Mouse (Mus musculus): ENCODE measurements around the gene Cp. TPM values are rescaled to one million over a fixed set of nuclear protein-coding genes. Genes with fewer than 3 reads are reported as not detected.

The Cp gene
- polyA plus RNA-seq, 1 experiment from 2014 or later, result 1.4 TPM

GRCm38 (mm10) chr3:19992388-19992787 lies 35.5 kb downstream of the Cp start:
- TF ChIP-seq EP300 (optimal IDR thresholded peaks at IDR 0.05) (no peak), CTCF (IDR thresholded peaks at IDR 0.05; ENCODE audit: low read depth) (no peak)
- WGBS, result 76% methylated on average over 4 of the region's 4 CpGs

GRCm38 (mm10) chr3:19999551-19999950 lies 42.7 kb downstream of the Cp start:
- ATAC-seq (ENCODE audit: low FRiP score, low TSS enrichment), result no peak
- Histone ChIP-seq H3K4me3 (ENCODE audit: low read depth, low read length) (no peak overlapping the region), H3K27ac (replicated peaks) (no peak overlapping the region), H3K9ac (ENCODE audit: low read length) (no peak overlapping the region), H3K36me3 (ENCODE audit: control insufficient read depth, insufficient read depth, low read length) (peaks cover 3% of the 10 kb centered on the region; the same call in 1 of the 2 replicates), H3K4me2 (replicated peaks; ENCODE audit: low read depth) (no peak overlapping the region), H3K27me3 (ENCODE audit: control insufficient read depth, insufficient read depth, low read length) (no peaks in the 10 kb centered on the region), H3K4me1 (replicated peaks; ENCODE audit: control insufficient read depth, insufficient read depth) (no peaks in the 10 kb centered on the region), H3K9me3 (ENCODE audit: control insufficient read depth, low read length) (0 out of 2 replicates have a peak, but pooled peaks cover 3% of the 10 kb centered on the region)
- no peak for DNase-seq (ENCODE audit: low spot score)
- WGBS, result 81% methylated on average over 2 of the region's 2 CpGs
- TF ChIP-seq CTCF (IDR thresholded peaks at IDR 0.05; ENCODE audit: low read depth), result no peak
- no peak for TF ChIP-seq EP300 (optimal IDR thresholded peaks at IDR 0.05)

More at GRCm38 (mm10) chr3:19992388-19992787, 35.5 kb downstream of the Cp start:
- Histone ChIP-seq H3K27ac (replicated peaks) (no peak overlapping the region), H3K9me3 (ENCODE audit: control insufficient read depth, low read length) (0 out of 2 replicates have a peak, but pooled peaks cover 3% of the 10 kb centered on the region), H3K4me3 (ENCODE audit: low read depth, low read length) (no peak overlapping the region), H3K36me3 (ENCODE audit: control insufficient read depth, insufficient read depth, low read length) (peaks cover 3% of the 10 kb centered on the region; the same call in 1 of the 2 replicates), H3K27me3 (ENCODE audit: control insufficient read depth, insufficient read depth, low read length) (no peaks in the 10 kb centered on the region), H3K4me2 (replicated peaks; ENCODE audit: low read depth) (no peak overlapping the region), H3K4me1 (replicated peaks; ENCODE audit: control insufficient read depth, insufficient read depth) (no peaks in the 10 kb centered on the region), H3K9ac (ENCODE audit: low read length) (no peak overlapping the region)
- ATAC-seq (ENCODE audit: low FRiP score, low TSS enrichment) (no peak), DNase-seq (ENCODE audit: low spot score) (no peak)

GRCm38 (mm10) chr3:20000806-20001205 lies 44.0 kb downstream of the Cp start:
- TF ChIP-seq EP300 (optimal IDR thresholded peaks at IDR 0.05) (no peak), CTCF (IDR thresholded peaks at IDR 0.05; ENCODE audit: low read depth) (no peak)
- Histone ChIP-seq H3K4me3 (ENCODE audit: low read depth, low read length) (no peak overlapping the region), H3K9ac (ENCODE audit: low read length) (no peak overlapping the region), H3K27me3 (ENCODE audit: control insufficient read depth, insufficient read depth, low read length) (no peaks in the 10 kb centered on the region), H3K4me2 (replicated peaks; ENCODE audit: low read depth) (no peak overlapping the region), H3K27ac (replicated peaks) (no peak overlapping the region), H3K4me1 (replicated peaks; ENCODE audit: control insufficient read depth, insufficient read depth) (no peaks in the 10 kb centered on the region), H3K9me3 (ENCODE audit: control insufficient read depth, low read length) (0 out of 2 replicates have a peak, but pooled peaks cover 3% of the 10 kb centered on the region), H3K36me3 (ENCODE audit: control insufficient read depth, insufficient read depth, low read length) (peaks cover 3% of the 10 kb centered on the region; the same call in 1 of the 2 replicates)
- ATAC-seq (ENCODE audit: low FRiP score, low TSS enrichment) (no peak), DNase-seq (ENCODE audit: low spot score) (no peak)
- 80% methylated on average over 4 of the region's 4 CpGs for WGBS

DNA sequence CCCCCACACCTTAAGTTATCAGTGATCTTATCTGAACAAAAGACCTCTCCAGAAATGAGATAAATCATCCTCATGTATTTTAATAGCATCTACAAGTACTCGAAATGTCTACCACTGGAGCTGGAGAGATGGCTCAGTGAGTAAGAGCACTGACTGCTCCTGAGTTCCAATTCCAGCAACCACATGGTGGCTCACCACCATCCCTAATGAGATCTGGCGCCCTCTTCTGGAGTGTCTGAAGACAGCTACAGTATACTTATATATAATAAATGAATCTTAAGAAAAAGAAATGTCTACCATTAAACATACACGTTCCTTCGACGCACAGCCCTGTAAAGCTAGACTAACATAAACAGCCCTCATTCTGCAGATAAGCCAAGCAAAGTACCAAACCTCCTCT lies 45.9 kb downstream of the Cp start:
- Histone ChIP-seq H3K36me3 (ENCODE audit: control insufficient read depth, insufficient read depth, low read length) (no peaks in the 10 kb centered on the region), H3K9ac (ENCODE audit: low read length) (no peak overlapping the region), H3K4me2 (replicated peaks; ENCODE audit: low read depth) (no peak overlapping the region), H3K4me3 (ENCODE audit: low read depth, low read length) (no peak overlapping the region), H3K27me3 (ENCODE audit: control insufficient read depth, insufficient read depth, low read length) (no peaks in the 10 kb centered on the region), H3K9me3 (ENCODE audit: control insufficient read depth, low read length) (no peaks in the 10 kb centered on the region), H3K4me1 (replicated peaks; ENCODE audit: control insufficient read depth, insufficient read depth) (no peaks in the 10 kb centered on the region), H3K27ac (replicated peaks) (no peak overlapping the region)
- DNase-seq (ENCODE audit: low spot score), result no peak
- 79% methylated on average over 5 of the region's 5 CpGs for WGBS
- TF ChIP-seq EP300 (optimal IDR thresholded peaks at IDR 0.05), result no peak
- peak; percentile 57 for TF ChIP-seq CTCF (IDR thresholded peaks at IDR 0.05; ENCODE audit: low read depth)
- ATAC-seq (ENCODE audit: low FRiP score, low TSS enrichment), result no peak

- no peak overlapping the region for H3K4me3 ChIP-seq (ENCODE audit: low read depth, low read length)
- no peaks in the 10 kb centered on the region for H3K4me1 ChIP-seq (replicated peaks; ENCODE audit: control insufficient read depth, insufficient read depth)
- 88% methylated on average over 8 of the region's 8 CpGs for WGBS
- DNase-seq (ENCODE audit: low spot score) (no peak), ATAC-seq (ENCODE audit: low FRiP score, low TSS enrichment) (no peak)
- TF ChIP-seq EP300 (optimal IDR thresholded peaks at IDR 0.05) (no peak), CTCF (IDR thresholded peaks at IDR 0.05; ENCODE audit: low read depth) (no peak)
- H3K27ac ChIP-seq (replicated peaks), result no peak overlapping the region
- H3K9ac ChIP-seq (ENCODE audit: low read length), result no peak overlapping the region
- H3K36me3 ChIP-seq (ENCODE audit: control insufficient read depth, insufficient read depth, low read length), result no peaks in the 10 kb centered on the region
- no peaks in the 10 kb centered on the region for H3K27me3 ChIP-seq (ENCODE audit: control insufficient read depth, insufficient read depth, low read length)
- no peak overlapping the region for H3K4me2 ChIP-seq (replicated peaks; ENCODE audit: low read depth)
- no peaks in the 10 kb centered on the region for H3K9me3 ChIP-seq (ENCODE audit: control insufficient read depth, low read length)
Observed at GRCm38 (mm10) chr3:20004422-20004821, 47.6 kb downstream of the Cp start.

- no peak overlapping the region for H3K9ac ChIP-seq (ENCODE audit: low read length)
- no peak overlapping the region for H3K4me3 ChIP-seq (ENCODE audit: low read depth, low read length)
- WGBS, result 63% methylated on average over 1 of the region's 1 CpGs
- ATAC-seq (ENCODE audit: low FRiP score, low TSS enrichment) (no peak), DNase-seq (ENCODE audit: low spot score) (no peak)
- H3K27me3 ChIP-seq (ENCODE audit: control insufficient read depth, insufficient read depth, low read length), result no peaks in the 10 kb centered on the region
- H3K9me3 ChIP-seq (ENCODE audit: control insufficient read depth, low read length), result no peaks in the 10 kb centered on the region
- no peak for TF ChIP-seq EP300 (optimal IDR thresholded peaks at IDR 0.05)
- TF ChIP-seq CTCF (IDR thresholded peaks at IDR 0.05; ENCODE audit: low read depth), result no peak
- H3K4me1 ChIP-seq (replicated peaks; ENCODE audit: control insufficient read depth, insufficient read depth), result no peaks in the 10 kb centered on the region
- H3K4me2 ChIP-seq (replicated peaks; ENCODE audit: low read depth), result no peak overlapping the region
- no peaks in the 10 kb centered on the region for H3K36me3 ChIP-seq (ENCODE audit: control insufficient read depth, insufficient read depth, low read length)
- H3K27ac ChIP-seq (replicated peaks), result no peak overlapping the region
Observed at GRCm38 (mm10) chr3:20005611-20006010, 48.8 kb downstream of the Cp start.
